Mouse (Mus musculus): ENCODE measurements at regions not wholly inside any gene's neighbourhood (a gene's known extent, or its start where the extent isn't known, plus 50 kb on each side); places are given as distances from the start of the nearest gene placed in this dataset.
A peak's percentile ranks its signal among the peaks of the same experiment; 100 is the strongest.

DNA sequence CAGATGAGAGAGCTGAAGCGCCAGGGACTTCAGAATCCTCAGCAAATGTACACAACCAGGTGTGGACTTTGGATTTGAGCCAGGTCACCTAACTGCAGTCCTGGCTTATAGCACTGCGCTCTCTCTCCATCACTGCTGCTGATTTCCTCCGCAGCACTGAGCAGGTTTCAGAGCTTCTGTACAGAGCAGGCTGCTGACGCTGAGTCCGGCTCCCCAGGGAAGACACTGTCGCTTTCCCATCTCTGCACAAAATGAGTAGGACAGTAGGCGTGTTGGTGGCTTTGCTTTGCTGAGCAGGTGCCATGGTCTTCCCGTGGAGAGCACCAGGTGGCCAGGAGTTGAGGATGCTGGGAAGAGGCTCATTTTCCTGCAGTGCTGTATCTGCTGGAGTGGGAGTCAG, 116.2 kb upstream of the Kazn start:
- ATAC-seq (ENCODE audit: low FRiP score, low read depth) (0 out of 2 replicates have a peak, but pooled peaks have one; percentile 25), DNase-seq (ENCODE audit: low spot score) (no peak)
- H3K9me3 ChIP-seq (ENCODE audit: control insufficient read depth, low read length): no peaks in the 10 kb centered on the region
- WGBS: 64% methylated on average over 8 of the region's 8 CpGs
- H3K4me3 ChIP-seq (replicated peaks; ENCODE audit: low read length): no peak overlapping the region
- H3K4me2 ChIP-seq (replicated peaks; ENCODE audit: low read depth, low read length, severe bottlenecking): no peak overlapping the region
- TF ChIP-seq POLR2A (IDR thresholded peaks at IDR 0.05; ENCODE audit: borderline replicate concordance, extremely low read depth, insufficient read depth, insufficient read length): no peak
- no peaks in the 10 kb centered on the region for H3K27me3 ChIP-seq (ENCODE audit: control insufficient read depth, insufficient read depth, low read length)
- no peaks in the 10 kb centered on the region for H3K36me3 ChIP-seq (ENCODE audit: control insufficient read depth, insufficient read depth, low read length)
- H3K27ac ChIP-seq (replicated peaks; ENCODE audit: low read depth, low read length): no peak overlapping the region; the same call in 1 of the 2 replicates
- no peak overlapping the region for H3K9ac ChIP-seq (ENCODE audit: low read depth, low read length, severe bottlenecking)
- H3K4me1 ChIP-seq (ENCODE audit: control insufficient read depth, insufficient read depth, low read length): 0 out of 2 replicates have a peak, but pooled peaks cover 4% of the 10 kb centered on the region

DNA sequence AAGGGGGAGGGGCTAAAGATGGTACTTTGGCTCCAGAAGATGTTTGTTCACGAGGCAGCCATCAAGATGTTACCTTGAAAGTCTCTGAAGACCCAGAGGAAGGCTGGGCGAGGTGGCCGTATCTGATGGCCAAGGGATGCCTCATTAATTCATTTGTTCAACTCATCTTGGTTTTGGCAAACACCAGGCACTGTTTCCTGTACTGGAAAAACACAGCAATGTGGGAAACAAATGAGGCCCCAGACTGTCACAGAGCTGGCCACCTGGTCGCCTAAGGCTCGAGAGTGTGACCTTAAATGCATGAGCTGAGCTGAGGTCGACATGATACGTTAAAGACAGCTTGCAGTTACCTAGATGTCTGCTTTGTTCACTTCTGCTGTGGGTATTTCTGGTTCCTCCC, 114.3 kb upstream of the Kazn start:
- H3K4me3 ChIP-seq (replicated peaks; ENCODE audit: low read length): no peak overlapping the region
- ATAC-seq (ENCODE audit: low FRiP score, low read depth) (no peak), DNase-seq (ENCODE audit: low spot score) (no peak)
- WGBS: 83% methylated on average over 7 of the region's 7 CpGs
- H3K27me3 ChIP-seq (ENCODE audit: control insufficient read depth, insufficient read depth, low read length): no peaks in the 10 kb centered on the region
- H3K4me1 ChIP-seq (ENCODE audit: control insufficient read depth, insufficient read depth, low read length): 0 out of 2 replicates have a peak, but pooled peaks cover 4% of the 10 kb centered on the region
- no peak overlapping the region for H3K27ac ChIP-seq (replicated peaks; ENCODE audit: low read depth, low read length)
- no peak overlapping the region for H3K4me2 ChIP-seq (replicated peaks; ENCODE audit: low read depth, low read length, severe bottlenecking)
- no peak for TF ChIP-seq POLR2A (IDR thresholded peaks at IDR 0.05; ENCODE audit: borderline replicate concordance, extremely low read depth, insufficient read depth, insufficient read length)
- no peak overlapping the region for H3K9ac ChIP-seq (ENCODE audit: low read depth, low read length, severe bottlenecking)
- H3K9me3 ChIP-seq (ENCODE audit: control insufficient read depth, low read length): no peaks in the 10 kb centered on the region
- H3K36me3 ChIP-seq (ENCODE audit: control insufficient read depth, insufficient read depth, low read length): no peaks in the 10 kb centered on the region

DNA sequence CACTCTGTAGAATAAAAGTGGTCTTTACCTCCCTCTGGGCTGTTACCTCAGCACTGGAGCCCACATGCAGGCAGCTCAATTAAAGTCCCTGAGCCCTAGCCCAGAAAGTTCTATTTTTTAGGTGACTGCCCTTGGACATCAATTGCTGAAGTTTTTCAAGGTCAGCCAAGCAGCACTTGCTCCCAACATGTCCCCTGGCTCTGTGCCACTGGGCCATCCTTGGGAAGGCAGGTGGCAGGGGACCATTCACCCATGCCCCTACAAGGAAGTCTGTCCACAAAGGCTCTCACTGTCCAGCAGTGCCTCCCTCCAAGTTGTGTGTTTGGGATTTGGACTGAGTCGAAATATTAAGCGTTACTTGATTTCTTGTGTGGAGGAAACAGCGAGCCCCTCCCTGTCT, 112.6 kb upstream of the Kazn start:
- no peak for ATAC-seq (ENCODE audit: low FRiP score, low read depth)

DNA sequence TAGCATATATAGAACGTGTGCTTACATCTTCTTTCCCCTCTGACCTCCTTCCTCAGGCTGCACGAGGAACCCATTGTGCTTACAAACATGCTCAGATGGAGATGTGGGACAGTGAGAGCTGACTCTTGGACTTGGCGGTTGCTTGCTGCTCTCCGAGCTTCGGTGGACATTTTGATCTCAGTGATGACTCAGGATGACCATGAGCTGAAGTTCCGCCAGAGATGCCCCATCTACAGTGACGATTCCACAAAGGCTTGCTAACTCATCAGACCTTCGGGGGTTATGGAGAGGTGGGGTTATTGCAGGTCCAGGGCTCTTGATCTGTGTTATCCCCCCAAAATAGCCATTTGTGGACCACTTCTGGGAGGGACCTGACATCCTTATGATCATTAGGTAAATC, 111.8 kb upstream of the Kazn start:
- Histone ChIP-seq H3K9me3 (ENCODE audit: control insufficient read depth, low read length) (no peaks in the 10 kb centered on the region), H3K4me1 (ENCODE audit: control insufficient read depth, insufficient read depth, low read length) (0 out of 2 replicates have a peak, but pooled peaks cover 4% of the 10 kb centered on the region), H3K4me2 (replicated peaks; ENCODE audit: low read depth, low read length, severe bottlenecking) (no peak overlapping the region), H3K9ac (ENCODE audit: low read depth, low read length, severe bottlenecking) (no peak overlapping the region), H3K27me3 (ENCODE audit: control insufficient read depth, insufficient read depth, low read length) (no peaks in the 10 kb centered on the region), H3K27ac (replicated peaks; ENCODE audit: low read depth, low read length) (no peak overlapping the region), H3K4me3 (replicated peaks; ENCODE audit: low read length) (no peak overlapping the region), H3K36me3 (ENCODE audit: control insufficient read depth, insufficient read depth, low read length) (no peaks in the 10 kb centered on the region)
- 94% methylated on average over 8 of the region's 8 CpGs for WGBS
- ATAC-seq (ENCODE audit: low FRiP score, low read depth): no peak
- DNase-seq (ENCODE audit: low spot score): no peak
- no peak for TF ChIP-seq POLR2A (IDR thresholded peaks at IDR 0.05; ENCODE audit: borderline replicate concordance, extremely low read depth, insufficient read depth, insufficient read length)

More for the DNA sequence above, 112.6 kb upstream of the Kazn start:
- no peak overlapping the region for H3K4me3 ChIP-seq (replicated peaks; ENCODE audit: low read length)
- H3K9ac ChIP-seq (ENCODE audit: low read depth, low read length, severe bottlenecking): no peak overlapping the region
- H3K4me2 ChIP-seq (replicated peaks; ENCODE audit: low read depth, low read length, severe bottlenecking): no peak overlapping the region
- no peak for DNase-seq (ENCODE audit: low spot score)
- H3K27me3 ChIP-seq (ENCODE audit: control insufficient read depth, insufficient read depth, low read length): no peaks in the 10 kb centered on the region
- no peak overlapping the region for H3K27ac ChIP-seq (replicated peaks; ENCODE audit: low read depth, low read length)
- H3K4me1 ChIP-seq (ENCODE audit: control insufficient read depth, insufficient read depth, low read length): 0 out of 2 replicates have a peak, but pooled peaks cover 4% of the 10 kb centered on the region
- TF ChIP-seq POLR2A (IDR thresholded peaks at IDR 0.05; ENCODE audit: borderline replicate concordance, extremely low read depth, insufficient read depth, insufficient read length): no peak
- no peaks in the 10 kb centered on the region for H3K36me3 ChIP-seq (ENCODE audit: control insufficient read depth, insufficient read depth, low read length)
- H3K9me3 ChIP-seq (ENCODE audit: control insufficient read depth, low read length): no peaks in the 10 kb centered on the region
- 72% methylated on average over 3 of the region's 3 CpGs for whole genome bisulfite sequencing

DNA sequence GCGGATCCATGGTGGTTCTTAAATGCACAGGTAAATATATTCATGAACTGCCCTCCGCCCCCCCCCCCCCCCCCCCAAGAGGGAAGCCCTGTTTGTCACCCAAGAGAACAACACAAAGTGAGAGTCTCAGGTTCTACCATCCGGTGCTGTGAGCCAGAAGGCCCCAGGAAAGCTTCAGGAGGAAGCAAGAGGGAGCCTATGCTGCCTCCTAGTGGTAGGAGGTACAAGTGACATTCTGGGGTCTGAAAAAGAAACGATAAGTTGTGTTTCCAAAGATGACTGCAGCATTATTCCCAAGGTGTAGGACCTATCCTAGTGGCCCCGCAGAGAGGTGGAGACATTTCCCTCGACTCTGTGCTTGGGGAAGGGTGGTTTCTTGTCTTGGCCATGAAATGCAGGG, 109.7 kb upstream of the Kazn start:
- H3K4me3 ChIP-seq (replicated peaks; ENCODE audit: low read length): no peak overlapping the region
- no peaks in the 10 kb centered on the region for H3K4me1 ChIP-seq (ENCODE audit: control insufficient read depth, insufficient read depth, low read length)
- ATAC-seq (ENCODE audit: low FRiP score, low read depth) (no peak), DNase-seq (ENCODE audit: low spot score) (no peak)
- no peak overlapping the region for H3K27ac ChIP-seq (replicated peaks; ENCODE audit: low read depth, low read length)
- no peak overlapping the region for H3K4me2 ChIP-seq (replicated peaks; ENCODE audit: low read depth, low read length, severe bottlenecking)
- no peaks in the 10 kb centered on the region for H3K36me3 ChIP-seq (ENCODE audit: control insufficient read depth, insufficient read depth, low read length)
- 50% methylated on average over 6 of the region's 6 CpGs for WGBS
- TF ChIP-seq POLR2A (IDR thresholded peaks at IDR 0.05; ENCODE audit: borderline replicate concordance, extremely low read depth, insufficient read depth, insufficient read length): no peak
- H3K27me3 ChIP-seq (ENCODE audit: control insufficient read depth, insufficient read depth, low read length): no peaks in the 10 kb centered on the region
- H3K9ac ChIP-seq (ENCODE audit: low read depth, low read length, severe bottlenecking): no peak overlapping the region
- no peaks in the 10 kb centered on the region for H3K9me3 ChIP-seq (ENCODE audit: control insufficient read depth, low read length)
